Mouse (Mus musculus) Muller cell, postnatal 12 days (primary cell): Measurements from ENCODE around the gene Cdkn1a.
"Not testable (repeated sequence)": the region's sequence is repeated elsewhere in the genome, so short reads cannot be mapped to it uniquely, and the experiment has no call there.

Source experiments
- DNase-seq: peaks from one replicate; pipeline ENCODE4 v3.0.0-alpha.2; 2015; ENCODE audit errors: inconsistent ontology term

Cdkn1a gene

GRCm38 (mm10) chr17:29058487-29058886 lies 32.3 kb upstream of the Cdkn1a start:
- DNase-seq: no peak

DNA sequence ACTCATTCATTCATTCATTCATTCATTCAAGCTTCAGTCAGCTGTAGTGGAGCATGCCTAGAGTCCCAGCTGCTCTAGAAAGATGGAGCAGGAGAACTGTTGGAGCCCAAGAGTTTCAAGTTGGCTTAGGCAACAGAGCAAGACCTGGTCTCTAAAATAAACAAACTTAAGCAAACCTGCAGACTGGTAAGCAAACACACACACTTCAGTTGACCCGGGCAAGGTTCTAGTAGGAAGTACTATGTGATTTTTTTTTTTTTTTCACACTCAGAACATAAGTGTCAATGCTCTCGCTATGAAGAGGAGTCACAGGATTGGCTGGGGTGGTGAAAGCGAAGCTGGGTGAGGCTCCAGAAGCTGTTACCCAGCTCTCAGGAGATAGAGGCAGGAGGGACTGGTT lies 31.2 kb upstream of the Cdkn1a start:
- DNase-seq: no peak

GRCm38 (mm10) chr17:29060946-29061345 lies 29.8 kb upstream of the Cdkn1a start:
- DNase-seq: no peak

DNA sequence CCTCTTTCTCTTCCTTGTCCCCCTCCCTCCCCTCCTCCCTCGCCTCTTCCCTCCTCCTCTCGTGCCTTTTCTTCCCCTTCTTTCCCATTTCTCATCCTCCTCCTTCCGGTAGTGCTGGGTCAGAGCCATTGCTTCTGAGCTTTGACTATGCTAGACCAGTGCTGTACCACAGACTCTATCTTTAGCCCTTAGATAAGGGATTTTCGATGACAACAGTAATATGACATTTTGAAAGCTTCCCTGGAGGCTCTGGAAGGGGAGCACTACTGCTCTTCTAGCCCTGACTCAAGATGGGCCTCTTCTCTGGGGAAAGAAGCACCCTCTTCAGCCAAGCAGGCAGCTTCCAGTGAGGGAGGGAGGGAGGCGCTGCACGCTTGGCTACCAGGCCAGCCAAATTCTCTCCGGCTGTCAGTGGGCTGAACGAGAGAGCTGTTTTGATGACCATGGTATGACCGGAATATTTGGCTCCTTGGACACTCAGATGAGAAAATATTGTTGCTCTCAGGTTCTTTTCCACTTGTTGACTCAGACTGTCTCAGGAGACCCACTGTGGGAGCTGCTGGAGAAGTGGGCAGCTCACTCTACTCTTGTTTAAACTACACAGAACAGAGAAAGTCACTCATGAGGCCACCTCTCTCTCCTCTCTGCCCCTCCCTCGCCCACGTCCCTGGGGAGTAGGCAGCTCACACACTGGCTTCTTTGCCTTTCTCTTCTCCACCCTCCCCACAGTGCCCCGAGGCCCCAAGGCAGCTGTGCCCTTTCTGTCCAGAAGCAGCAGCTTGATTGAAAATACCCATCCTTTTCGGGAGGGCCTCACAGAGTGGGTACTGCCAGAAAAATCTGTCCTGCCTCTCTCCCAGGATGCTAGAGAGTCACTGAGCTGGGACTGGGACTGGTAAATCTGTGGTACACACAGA lies 28.4 kb upstream of the Cdkn1a start:
- DNase-seq: peak; percentile 61

GRCm38 (mm10) chr17:29063121-29063987 lies 27.4 kb upstream of the Cdkn1a start:
- DNase-seq: no peak

DNA sequence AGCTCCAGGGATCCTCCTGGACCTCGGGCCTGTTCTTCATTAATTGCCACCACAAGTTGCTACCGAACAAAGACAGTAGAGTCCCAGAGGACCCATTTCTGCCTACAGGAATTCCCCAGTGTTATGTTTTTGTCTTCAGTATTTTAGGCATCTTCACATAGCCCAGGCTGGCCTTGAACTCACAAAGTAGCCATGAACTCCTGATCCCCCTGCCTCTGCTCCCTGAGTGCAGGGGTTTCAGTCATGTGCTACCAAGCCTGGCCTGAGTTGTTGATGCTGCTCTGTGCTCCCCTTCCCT lies 26.8 kb upstream of the Cdkn1a start:
- no peak for DNase-seq

DNA sequence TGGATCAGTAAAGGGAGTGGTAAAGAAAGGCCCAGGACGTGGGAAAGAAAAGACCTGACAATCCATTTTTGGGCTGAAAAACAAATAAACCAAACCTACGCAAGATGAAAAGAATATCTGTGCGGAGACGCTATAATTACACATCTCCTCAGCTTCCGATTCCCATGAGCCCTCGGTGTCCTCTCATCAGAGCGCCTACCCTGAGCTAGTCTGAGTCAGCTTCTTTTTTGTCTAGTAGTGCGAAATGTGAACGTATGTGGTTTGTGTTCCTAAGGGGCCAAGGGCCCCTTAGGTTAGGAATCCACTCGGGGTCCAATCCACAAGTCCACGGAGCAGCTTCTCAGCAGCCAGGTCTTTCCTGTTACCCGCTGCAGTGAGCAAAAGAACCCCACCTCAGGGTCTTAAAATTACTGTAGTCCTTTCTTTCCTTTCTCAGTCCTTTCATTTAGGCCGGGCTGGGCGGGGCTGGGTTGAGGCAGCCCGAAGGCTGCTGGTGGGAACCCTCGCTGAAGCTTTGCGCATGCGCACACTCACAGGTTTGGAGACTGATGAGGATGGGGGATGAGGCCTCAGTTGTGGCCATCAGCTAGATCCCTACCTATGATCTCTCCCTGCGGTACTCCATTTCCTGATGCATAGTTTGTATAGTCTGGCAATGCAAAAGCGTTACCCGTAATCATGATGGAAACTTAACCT lies 25.4 kb upstream of the Cdkn1a start:
- no peak for DNase-seq

GRCm38 (mm10) chr17:29065971-29066370 lies 24.8 kb upstream of the Cdkn1a start:
- DNase-seq: no peak

DNA sequence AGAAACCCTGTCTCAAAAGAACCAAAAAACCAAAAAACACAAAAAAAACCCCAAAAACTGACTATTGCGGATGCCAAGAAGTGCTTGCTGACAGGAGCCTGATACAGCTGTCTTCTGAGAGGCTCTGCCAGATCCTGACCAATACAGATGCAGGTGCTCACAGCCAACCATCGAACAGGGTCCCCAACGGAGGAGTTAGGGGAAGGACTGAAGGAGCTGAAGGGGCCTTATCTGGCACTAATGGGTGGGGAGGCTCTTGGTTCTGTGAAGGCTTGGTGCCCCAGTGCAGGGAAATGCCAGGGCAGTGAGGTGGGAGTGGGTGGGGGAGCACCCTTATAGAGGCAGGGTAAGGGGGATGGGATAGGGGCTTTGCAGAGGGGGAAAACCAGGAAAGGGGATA lies 23.4 kb upstream of the Cdkn1a start:
- not testable (repeated sequence) for DNase-seq

DNA sequence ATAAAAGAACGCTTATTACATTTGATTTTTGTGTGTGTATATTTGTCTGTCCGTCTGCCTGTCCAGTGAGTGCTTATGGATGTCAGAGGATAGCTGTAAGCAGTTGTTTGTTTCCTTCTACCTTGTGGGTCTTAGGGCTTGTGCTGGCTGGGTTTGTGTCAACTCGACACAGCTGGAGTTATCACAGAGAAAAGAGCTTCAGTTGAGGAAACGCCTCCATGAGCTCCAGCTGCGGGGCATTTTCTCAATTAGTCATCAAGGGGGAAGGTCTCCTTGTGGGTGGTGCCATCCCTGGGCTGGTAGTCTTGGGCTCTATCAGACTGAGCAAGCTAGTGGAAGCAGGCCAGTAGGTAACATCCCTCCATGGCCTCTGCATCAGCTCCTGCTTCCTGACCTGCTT lies 22.9 kb upstream of the Cdkn1a start:
- no peak for DNase-seq

GRCm38 (mm10) chr17:29069063-29069462 lies 21.7 kb upstream of the Cdkn1a start:
- DNase-seq: no peak

- no peak for DNase-seq
Observed at GRCm38 (mm10) chr17:29071820-29072219, 19.0 kb upstream of the Cdkn1a start.

DNA sequence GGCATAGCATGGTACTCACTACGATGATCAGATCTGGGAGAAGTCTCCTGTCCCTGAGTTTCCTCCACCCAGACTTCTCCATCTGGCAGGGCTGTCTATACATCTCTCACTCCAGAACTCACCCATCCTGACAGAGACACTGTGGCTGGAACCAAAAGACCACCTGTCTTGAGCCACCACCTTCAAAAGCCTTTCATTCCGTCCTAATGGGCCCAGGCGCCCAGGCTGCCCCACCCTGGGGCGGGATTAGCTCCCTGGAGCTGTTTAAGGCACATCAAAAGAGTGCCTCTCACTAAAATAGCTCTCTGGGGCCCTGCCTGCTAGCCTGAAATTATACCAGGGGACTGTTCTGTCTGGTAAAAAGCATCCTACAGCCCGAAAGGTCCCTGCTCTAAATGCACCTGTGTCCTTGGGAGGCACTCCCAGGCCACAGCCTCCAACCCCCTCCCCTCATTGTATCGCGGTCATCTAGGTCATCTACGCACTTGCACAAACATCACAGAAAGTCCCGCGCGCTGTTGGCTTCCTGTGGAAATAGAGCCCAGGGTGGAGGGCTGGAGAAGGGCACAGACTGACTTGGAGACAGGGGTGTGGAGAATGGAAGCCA lies 18.0 kb upstream of the Cdkn1a start:
- DNase-seq: no peak

DNA sequence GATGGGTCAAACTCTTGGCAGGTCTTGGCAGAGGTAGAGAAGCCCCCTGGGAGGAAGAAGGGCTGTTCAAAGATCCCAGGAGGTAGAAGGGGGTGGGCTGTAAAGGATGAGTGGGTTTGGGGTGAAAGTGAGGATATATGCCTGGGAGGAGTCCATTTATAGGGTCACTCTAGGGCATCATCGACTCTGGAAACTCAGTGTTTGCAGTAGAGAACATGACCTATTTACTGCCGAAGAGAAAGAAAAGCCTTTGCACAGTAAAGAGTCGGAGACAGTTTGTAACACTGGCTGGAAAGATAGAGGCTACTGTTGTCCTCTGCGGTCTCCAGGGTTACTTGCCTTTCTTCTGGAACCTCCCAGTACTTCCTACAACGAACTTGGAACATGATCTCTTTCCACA lies 17.5 kb upstream of the Cdkn1a start:
- no peak for DNase-seq

GRCm38 (mm10) chr17:29074085-29074484 lies 16.7 kb upstream of the Cdkn1a start:
- DNase-seq: no peak

DNA sequence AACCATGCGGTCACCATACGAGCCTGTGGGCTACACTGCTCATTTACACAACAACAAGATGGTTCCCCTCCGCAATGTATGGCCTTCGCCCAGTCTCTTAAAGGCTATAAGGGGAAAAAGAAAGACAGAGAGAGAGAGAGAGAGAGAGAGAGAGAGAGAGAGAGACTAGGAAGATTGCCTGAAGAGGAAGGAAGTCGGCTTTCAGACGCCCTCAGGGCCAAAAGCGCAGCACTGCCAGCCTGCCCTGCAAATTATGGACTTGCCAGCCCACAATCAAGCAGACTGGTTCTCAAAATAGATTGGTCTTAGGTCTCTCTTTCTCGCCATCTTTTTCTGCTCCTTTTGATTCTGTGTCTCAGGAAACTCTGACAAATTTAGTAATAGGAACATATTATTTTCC lies 14.5 kb upstream of the Cdkn1a start:
- no peak for DNase-seq

DNA sequence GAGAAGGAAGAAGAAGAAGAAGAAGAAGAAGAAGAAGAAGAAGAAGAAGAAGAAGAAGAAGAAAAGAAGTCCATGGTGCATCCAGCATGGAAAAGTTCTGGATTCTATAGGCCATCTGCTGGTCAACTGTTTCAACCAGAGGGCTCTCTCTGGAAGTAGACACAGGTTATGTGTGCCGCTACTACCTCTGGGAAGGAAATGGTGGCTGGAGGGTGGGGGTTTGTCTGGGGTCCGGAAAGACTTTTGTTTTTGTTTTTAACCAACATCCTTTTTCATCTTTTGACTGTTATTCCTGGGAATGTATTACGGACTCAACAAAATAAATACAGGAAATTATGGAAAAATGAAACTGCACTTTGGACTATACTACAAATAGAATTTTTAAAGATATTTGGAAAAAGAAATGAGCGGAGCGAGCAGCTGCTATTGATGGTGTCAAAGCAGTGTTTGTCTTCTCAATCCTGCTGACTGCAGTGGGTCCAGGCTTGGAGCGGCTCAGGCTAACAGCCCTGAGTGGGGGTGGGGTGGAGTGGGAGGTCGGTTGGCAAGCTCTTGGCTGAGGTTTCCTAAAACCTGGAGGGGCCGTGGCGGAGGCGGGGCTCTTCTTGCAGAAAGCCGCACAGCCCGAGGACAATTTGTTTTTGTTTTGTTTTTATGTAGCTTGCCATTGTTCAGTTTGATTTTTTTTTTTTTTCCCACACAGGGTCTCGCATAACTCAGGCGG lies 12.8 kb upstream of the Cdkn1a start:
- peak; percentile 85 for DNase-seq

- DNase-seq: peak; percentile 97
Observed at GRCm38 (mm10) chr17:29078519-29079383, 12.0 kb upstream of the Cdkn1a start.

DNA sequence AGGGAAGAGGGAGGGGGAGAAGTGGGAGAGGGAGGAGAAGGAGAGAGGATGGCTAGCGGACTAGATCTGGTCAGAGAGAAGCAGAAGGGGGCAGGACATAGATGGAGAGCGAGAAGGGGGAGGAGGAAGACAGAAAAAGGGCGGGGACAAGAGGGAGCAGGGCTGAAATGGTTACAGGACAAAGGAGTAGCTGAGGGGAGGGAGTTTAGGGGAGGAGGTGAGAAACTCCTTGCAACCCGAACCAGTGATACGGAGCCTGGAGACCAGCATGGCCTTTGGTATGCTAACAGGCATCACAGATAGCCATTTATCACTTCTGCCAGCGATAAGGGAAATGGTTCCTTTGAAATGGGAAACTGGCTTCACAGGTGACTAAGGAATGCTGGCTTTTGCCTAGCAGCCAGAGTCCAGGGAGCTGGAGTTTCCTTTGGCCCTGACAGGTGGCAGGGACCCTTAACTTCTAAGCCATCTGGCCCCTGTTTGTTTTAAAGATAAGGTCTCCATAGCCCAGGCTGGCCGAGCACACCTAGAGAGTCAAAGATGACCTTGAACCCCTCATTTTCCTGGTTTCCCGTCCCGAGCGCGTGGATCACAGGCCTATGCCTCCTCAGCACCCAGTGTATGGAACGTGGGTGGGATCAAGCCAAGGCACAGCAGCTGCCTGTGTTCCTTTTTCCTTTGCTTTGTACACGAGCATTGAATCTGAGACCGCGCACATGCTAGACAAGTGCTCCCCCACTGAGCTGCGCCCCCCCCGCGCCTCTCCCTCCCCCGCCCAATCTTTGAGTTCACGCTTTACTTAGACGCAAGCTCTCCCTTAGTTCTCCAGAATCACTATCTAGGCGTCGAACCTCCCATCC lies 9.8 kb upstream of the Cdkn1a start:
- DNase-seq: no peak
